Mouse (Mus musculus) liver, postnatal 0 days (tissue): Measurements from ENCODE around the gene Stard3. TPM values are rescaled to one million over a fixed set of nuclear protein-coding genes. Genes with fewer than 3 reads are reported as not detected.

Source experiments
- ATAC-seq: fragments of 200-750 bp; cut with Nextera tagmentation; 2 replicates; pipeline ENCODE4 v1.8.0; 2017; ENCODE audit warnings: mild to moderate bottlenecking, moderate library complexity
- DNase-seq: peaks from one replicate; pipeline ENCODE4 v3.0.0-alpha.2; 2016
- H3K27ac ChIP-seq: fragments of 300-500 bp; sonication (generic); 2 replicates; pipeline ENCODE4 v1.5.1; 2014; ENCODE audit warnings: antibody characterized with exemption, moderate library complexity, mild to moderate bottlenecking, low read depth
- H3K27me3 ChIP-seq: fragments of 300-500 bp; sonication (generic); 2 replicates; pipeline ENCODE4 v1.6.1; 2014; ENCODE audit warnings: low read length, control low read depth, mixed read lengths; ENCODE audit not compliant: insufficient read depth
- H3K36me3 ChIP-seq: fragments of 300-500 bp; sonication (generic); replicated peaks from 2 replicates; pipeline ENCODE4 v1.6.1; 2014; ENCODE audit warnings: mild to moderate bottlenecking, control low read depth, low read length, moderate library complexity, mixed read lengths; ENCODE audit not compliant: insufficient read depth
- H3K4me1 ChIP-seq: fragments of 300-500 bp; sonication (generic); 2 replicates; pipeline ENCODE4 v1.6.1; 2014; ENCODE audit warnings: antibody characterized with exemption, mild to moderate bottlenecking, control low read depth; ENCODE audit not compliant: insufficient read depth
- H3K4me2 ChIP-seq: fragments of 300-500 bp; sonication (generic); 2 replicates; pipeline ENCODE4 v1.6.1; 2014; ENCODE audit warnings: low read depth, mild to moderate bottlenecking, low read length, moderate library complexity, mixed read lengths
- H3K4me3 ChIP-seq: fragments of 300-500 bp; sonication (generic); 2 replicates; pipeline ENCODE4 v1.5.1; 2014; ENCODE audit warnings: low read depth, low read length
- H3K9ac ChIP-seq: fragments of 300-500 bp; sonication (generic); replicated peaks from 2 replicates; pipeline ENCODE4 v1.6.1; 2014; ENCODE audit warnings: mild to moderate bottlenecking, moderate library complexity
- H3K9me3 ChIP-seq: fragments of 300-500 bp; sonication (generic); 2 replicates; pipeline ENCODE4 v1.6.1; 2016; ENCODE audit warnings: mild to moderate bottlenecking, control low read depth, low read length, mixed read lengths
- CTCF ChIP-seq: sonication (generic); IDR thresholded peaks from 2 replicates; pipeline ENCODE4 v1.5.1; 2016; ENCODE audit warnings: antibody characterized with exemption, low read depth
- EP300 ChIP-seq: IDR thresholded peaks from 2 replicates; pipeline ENCODE4 v1.6.1; 2016; ENCODE audit warnings: antibody characterized with exemption, low read depth, mild to moderate bottlenecking
- WGBS: fragments of 180-500 bp; shearing (Covaris S2); extraction: QIAGEN DNeasy Blood & Tissue Kit; methylation state at CpG from one replicate; pipeline ENCODE4 v1.1.7; 2014; ENCODE audit not compliant: insufficient replicate concordance; 5-methylcytosine and 5-hydroxymethylcytosine counted together
- polyA plus RNA-seq: library from polyadenylated mRNA; unstranded; fragments of >200 nt; fragmentation: Nextera tagmentation; extraction: Ambion mirVana; gene quantifications from 2 replicates; pipeline ENCODE4 v1.2.1, GENCODE M21; 2015

Gene Stard3
- polyA plus RNA-seq, 1 experiment from 2014 or later: 15.4 TPM

DNA sequence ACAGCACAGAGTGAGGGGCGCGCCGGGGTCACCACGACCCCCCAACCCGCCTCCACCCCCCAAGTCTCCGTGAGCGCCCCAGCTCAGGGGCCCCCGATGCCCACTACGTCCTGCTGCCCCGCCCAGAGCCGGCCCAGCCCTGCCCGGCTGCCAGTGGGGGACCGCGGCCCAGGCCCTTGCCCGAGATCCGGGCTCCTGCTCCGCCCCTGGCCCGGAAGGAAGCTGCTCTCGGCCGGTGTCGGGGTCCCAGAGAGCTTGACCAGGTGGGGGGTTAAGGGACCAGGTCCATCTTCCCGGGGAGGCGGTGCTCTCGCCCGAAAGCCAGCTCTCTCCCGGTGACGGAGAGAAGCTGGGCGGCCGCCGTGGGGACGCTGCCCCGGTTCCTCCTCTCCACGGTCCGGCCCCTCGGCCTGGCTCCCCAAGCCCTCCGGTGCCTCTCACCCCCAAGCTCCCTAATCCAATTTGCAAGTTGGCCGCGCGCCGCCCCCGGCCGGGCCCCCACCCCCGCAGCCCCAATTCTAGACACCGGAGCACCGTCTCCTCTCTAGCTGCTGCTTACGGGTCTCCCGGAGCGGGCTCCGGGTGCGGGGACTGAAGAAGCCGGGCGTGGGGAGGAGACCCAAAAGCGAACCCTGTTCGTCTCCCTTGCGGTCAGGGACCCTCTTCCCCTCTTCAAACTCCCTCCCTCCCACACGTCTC, 29.6 kb upstream of the Stard3 start:
- H3K27ac ChIP-seq: no peak overlapping the region
- peak overlapping the region; percentile 31 for H3K4me3 ChIP-seq
- H3K27me3 ChIP-seq: peaks cover 99% of the 10 kb centered on the region
- DNase-seq: no peak
- WGBS: 2% methylated on average over 52 of the region's 56 CpGs
- H3K9me3 ChIP-seq: no peaks in the 10 kb centered on the region
- ATAC-seq: no peak
- H3K4me1 ChIP-seq: peaks cover 15% of the 10 kb centered on the region; the same call in 1 of the 2 replicates
- H3K4me2 ChIP-seq: peak overlapping the region; percentile 42; the same call in 1 of the 2 replicates
- no peaks in the 10 kb centered on the region for H3K36me3 ChIP-seq
- H3K9ac ChIP-seq: no peak overlapping the region
- no peak for TF ChIP-seq CTCF
- no peak for TF ChIP-seq EP300

DNA sequence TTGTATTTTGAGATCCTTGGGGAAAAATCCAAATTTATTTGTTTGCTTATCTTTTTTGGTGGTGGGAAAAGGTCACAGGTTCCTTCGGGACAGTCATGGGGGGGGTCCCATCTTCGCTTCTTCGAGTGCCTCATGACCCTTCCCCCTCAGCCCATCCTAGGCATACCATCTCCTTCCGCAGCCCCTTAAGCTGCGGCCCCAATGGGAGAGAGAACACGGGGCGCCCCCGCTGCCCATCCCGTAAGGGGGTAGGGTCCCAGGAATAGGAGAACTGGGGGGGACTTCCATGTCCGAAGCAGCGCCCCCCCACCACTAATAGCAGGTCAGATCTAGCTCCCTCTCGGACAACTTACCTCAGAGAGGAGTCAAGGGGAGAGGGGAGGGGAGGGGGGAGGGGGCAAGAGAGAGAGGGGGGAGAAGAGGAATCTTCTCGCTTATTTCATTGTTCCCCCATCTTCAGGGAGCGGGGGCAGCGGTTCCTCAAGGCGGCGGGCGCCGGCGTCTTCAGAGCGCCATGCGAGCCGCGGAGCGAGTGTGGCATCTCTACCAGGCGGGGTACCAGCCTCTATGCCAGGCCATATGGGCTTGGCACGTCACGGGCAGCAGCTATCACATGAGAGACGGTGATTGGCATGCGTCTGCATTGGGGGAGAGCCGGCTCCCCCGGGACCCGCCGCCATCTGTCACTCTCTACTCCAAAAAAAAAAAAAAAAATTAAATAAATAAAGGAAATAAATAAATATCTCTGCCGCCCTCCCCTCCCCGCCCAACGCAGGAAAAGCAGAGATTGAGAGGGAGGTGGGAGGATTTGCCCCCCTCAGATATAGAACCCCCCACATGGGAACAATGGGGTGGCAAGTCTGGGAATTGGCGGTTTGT, 28.8 kb upstream of the Stard3 start, which contains the start of gene Neurod2:
TSS of gene Neurod2 (minus strand) at position 568 of the 879 bp plus-strand sequence.
- H3K4me3 ChIP-seq: peak within 1 kb of the TSS; percentile 31
- ATAC-seq (no peak), DNase-seq (no peak)
- peak within 1 kb of the TSS; percentile 42; the same call in 1 of the 2 replicates for H3K4me2 ChIP-seq
- no peak for TF ChIP-seq CTCF
- peaks cover 15% of the 10 kb centered on the region; the same call in 1 of the 2 replicates for H3K4me1 ChIP-seq
- WGBS: 4% methylated on average over 38 of the region's 38 CpGs
- no peak within 1 kb of the TSS for H3K27ac ChIP-seq
- H3K36me3 ChIP-seq: no peaks in the 10 kb centered on the region
- H3K9ac ChIP-seq: no peak within 1 kb of the TSS
- no peaks in the 10 kb centered on the region for H3K9me3 ChIP-seq
- H3K27me3 ChIP-seq: peaks cover 99% of the 10 kb centered on the region

DNA sequence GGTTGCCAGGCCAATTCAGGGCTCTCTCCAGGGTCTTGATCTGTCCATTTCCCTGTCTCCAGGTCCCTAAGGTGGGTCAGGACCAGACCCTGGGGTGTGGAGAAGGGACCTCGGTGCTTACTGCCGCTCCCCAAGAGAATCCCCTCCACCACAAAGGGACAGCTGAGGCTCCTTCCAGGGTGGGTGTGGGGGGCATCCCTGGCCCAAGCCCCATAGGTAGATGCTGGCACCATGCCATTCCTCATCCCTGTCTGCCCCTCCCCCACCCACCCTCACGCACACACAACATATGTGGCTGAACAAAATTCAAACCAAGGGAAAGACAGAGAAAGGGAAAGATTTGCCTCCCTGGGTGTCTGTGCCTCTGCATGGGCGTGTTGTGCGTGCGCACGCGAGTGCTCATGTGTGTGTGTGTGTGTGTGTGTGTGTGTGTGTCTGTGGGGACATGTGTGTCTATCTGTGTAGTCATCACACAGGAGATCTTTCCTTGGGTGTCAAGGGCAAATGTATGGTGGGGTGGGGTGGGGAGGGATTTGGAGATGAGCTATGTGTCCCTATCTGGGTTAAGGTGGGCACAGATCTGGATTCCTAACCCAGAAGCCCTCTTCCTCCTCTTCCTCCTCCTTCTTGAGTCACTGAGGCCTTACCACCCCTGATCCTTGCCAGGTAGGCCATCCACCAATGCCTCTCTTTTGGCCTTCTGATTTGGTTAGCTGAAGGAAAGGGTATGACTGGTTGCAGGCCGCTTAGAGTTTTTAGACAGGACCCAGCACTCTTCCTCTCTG, 28.0 kb upstream of the Stard3 start:
- no peak for ATAC-seq
- Histone ChIP-seq H3K36me3 (no peaks in the 10 kb centered on the region), H3K27ac (no peak overlapping the region), H3K9ac (no peak overlapping the region), H3K4me1 (peaks cover 15% of the 10 kb centered on the region; the same call in 1 of the 2 replicates), H3K4me2 (no peak overlapping the region), H3K27me3 (peaks cover 99% of the 10 kb centered on the region), H3K4me3 (no peak overlapping the region), H3K9me3 (no peaks in the 10 kb centered on the region)
- no peak for DNase-seq
- WGBS: 39% methylated on average over 9 of the region's 9 CpGs
- TF ChIP-seq CTCF (no peak), EP300 (no peak)

DNA sequence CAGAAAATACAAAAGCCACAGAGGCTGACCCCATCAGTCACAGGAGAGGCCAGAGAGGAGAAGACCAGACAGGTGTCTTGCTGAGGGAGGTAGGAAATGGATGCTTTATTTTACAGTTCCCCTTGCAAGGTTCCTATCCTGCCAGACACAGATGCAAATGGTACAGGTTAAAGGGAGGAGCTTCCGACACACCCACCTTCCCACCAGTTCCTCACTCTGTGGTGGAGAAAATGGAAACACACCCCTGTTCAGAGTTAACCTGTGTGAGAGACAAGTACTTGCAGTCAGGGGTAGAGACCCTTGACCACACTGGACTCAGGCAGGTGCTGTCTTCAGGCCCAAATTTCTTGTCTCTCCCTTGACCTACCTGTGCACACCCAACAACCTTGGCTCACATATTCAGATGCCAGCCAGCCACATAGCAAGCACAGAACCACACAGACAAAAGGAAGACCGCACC, 27.4 kb upstream of the Stard3 start:
- H3K4me3 ChIP-seq: no peak overlapping the region
- no peak overlapping the region for H3K9ac ChIP-seq
- H3K4me1 ChIP-seq: peaks cover 15% of the 10 kb centered on the region; the same call in 1 of the 2 replicates
- WGBS: 34% methylated on average over 2 of the region's 2 CpGs
- DNase-seq: no peak
- no peak for ATAC-seq
- peaks cover 99% of the 10 kb centered on the region for H3K27me3 ChIP-seq
- TF ChIP-seq EP300 (no peak), CTCF (no peak)
- no peaks in the 10 kb centered on the region for H3K36me3 ChIP-seq
- no peak overlapping the region for H3K27ac ChIP-seq
- no peaks in the 10 kb centered on the region for H3K9me3 ChIP-seq
- no peak overlapping the region for H3K4me2 ChIP-seq

DNA sequence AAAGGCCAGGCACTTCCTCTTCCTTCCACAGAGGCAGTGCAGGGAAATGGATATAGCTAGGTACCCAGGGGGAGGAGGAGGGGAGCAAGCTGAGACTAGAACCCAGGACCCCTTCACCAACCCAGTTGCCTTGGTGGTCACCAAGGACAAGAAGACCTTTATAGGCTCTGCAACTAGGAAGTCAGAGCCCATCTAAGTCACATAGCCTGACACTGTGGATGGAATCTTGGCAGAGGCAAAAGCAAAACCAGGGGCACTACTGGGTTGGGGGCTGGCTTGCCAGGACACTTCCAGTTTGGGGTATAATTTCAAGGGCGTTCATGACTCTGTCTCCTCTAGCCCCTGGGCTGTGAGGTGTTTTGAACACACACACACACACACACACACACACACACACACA, 26.8 kb upstream of the Stard3 start:
- no peaks in the 10 kb centered on the region for H3K36me3 ChIP-seq
- peaks cover 15% of the 10 kb centered on the region; the same call in 1 of the 2 replicates for H3K4me1 ChIP-seq
- TF ChIP-seq EP300 (no peak), CTCF (no peak)
- 31% methylated on average over 1 of the region's 1 CpGs for WGBS
- DNase-seq: no peak
- peaks cover 99% of the 10 kb centered on the region for H3K27me3 ChIP-seq
- no peak for ATAC-seq
- H3K27ac ChIP-seq: no peak overlapping the region
- no peak overlapping the region for H3K4me3 ChIP-seq
- H3K9ac ChIP-seq: no peak overlapping the region
- no peak overlapping the region for H3K4me2 ChIP-seq
- H3K9me3 ChIP-seq: no peaks in the 10 kb centered on the region

DNA sequence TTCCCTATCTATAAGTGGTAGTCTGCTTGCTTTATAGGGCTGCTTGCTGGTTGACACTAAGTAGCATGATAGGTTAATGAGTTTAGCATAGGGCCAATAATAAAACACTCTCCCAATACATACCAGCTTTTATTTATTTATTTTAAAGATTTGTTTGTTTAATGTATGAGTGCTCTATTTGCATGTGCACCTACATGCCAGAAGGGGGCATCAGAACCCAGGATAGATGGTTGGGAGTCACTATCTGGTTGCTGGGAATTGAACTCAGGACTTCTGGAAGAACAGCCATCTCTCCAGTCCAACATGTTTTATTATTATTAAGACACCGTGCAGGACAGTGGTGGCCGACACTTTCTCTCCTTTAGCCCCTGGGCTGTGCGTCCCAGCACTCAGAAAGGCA, 26.0 kb upstream of the Stard3 start:
- no peaks in the 10 kb centered on the region for H3K36me3 ChIP-seq
- H3K27ac ChIP-seq: no peak overlapping the region
- peaks cover 13% of the 10 kb centered on the region; the same call in 1 of the 2 replicates for H3K4me1 ChIP-seq
- TF ChIP-seq CTCF (0 out of 2 replicates have a peak, but pooled peaks have one; percentile 8), EP300 (no peak)
- H3K27me3 ChIP-seq: peaks cover 99% of the 10 kb centered on the region
- no peak for DNase-seq
- WGBS: 72% methylated on average over 3 of the region's 3 CpGs
- H3K4me2 ChIP-seq: no peak overlapping the region
- no peak overlapping the region for H3K9ac ChIP-seq
- no peak for ATAC-seq
- H3K4me3 ChIP-seq: no peak overlapping the region
- no peaks in the 10 kb centered on the region for H3K9me3 ChIP-seq
